Mouse (Mus musculus) erythroblast, embryonic 14.5 days (primary cell): ENCODE data around the gene Mtmr3.

ENCODE experiments used
- GATA1 ChIP-seq: IDR thresholded peaks from 2 replicates; pipeline ENCODE4 v1.6.1; 2012; ENCODE audit warnings: low read length, inconsistent platforms, mixed read lengths
- TAL1 ChIP-seq: IDR thresholded peaks from 3 replicates; pipeline ENCODE4 v1.6.1; 2012; ENCODE audit warnings: low read length, inconsistent platforms, mixed read lengths

DNA sequence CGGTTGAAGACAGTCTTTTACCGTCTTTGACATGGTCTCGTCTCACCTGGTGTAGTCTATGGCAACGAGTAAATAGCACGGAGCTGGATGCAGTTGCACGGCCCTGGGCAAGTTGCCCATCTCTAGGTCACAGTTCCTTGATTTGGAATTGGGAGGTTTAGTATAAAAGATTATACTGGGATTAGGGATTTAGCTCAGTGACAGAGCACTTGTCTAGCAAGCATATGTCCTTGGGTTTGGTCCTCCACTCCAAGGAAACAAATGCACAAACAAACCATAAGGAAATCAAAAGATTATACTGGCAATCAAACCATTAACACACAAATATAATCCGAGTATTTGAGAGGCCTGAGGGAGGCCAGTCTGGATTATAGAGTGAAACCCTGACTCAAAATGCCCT lies 33.0 kb upstream of the Mtmr3 start:
- TF ChIP-seq GATA1, result no peak
- no peak for TF ChIP-seq TAL1
